Mouse (Mus musculus): Measurements from ENCODE around the gene 2010111I01Rik. TPM values are rescaled to one million over a fixed set of nuclear protein-coding genes. Genes with fewer than 3 reads are reported as not detected.

The 2010111I01Rik gene
- total RNA-seq, 1 experiment = 58.3 TPM

DNA sequence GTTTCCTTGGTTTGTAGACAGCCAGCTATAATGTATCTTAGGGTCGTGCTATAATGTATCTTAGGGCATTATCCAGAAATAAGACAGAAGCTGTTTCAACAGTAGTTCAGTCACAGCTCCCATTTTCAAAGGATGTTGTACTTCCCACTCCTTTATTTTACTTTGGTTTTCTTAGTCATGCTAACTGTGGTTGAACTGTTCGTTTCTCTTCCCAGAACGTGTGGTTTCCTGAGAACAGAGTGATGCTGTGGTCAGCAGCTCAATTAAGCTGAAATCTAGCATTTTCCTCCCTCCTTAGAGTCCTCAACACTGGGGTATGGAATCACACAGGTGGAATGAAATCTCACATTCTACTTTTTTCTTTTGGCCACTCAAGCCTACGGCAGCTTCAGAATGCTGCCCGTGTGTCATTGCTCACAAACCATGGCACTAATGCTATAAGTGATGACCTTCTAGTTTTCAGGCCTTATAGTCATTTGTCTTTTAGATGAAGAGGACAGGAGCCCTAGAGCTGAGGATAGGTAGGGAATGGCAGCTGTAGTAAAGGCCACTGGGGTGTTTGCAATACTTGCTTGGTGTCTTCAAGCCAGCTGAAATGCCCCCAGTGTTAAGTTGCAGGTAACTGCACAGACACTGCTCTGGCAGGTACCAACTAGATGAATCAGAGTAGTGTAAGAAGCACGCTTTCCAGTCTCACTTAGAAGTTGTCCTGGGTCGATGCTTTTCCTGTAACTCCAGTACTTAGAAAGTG lies 289.4 kb downstream of the 2010111I01Rik start:
- H3K4me3 ChIP-seq (ENCODE audit: insufficient read depth in 1 of 2, low read depth in 1 of 2, low read length in 2 of 2, poor library complexity in 1 of 2, severe bottlenecking in 1 of 2) = no peak overlapping the region
- no peak overlapping the region for H3K9ac ChIP-seq (ENCODE audit: insufficient read depth, low read depth, low read length, poor library complexity, severe bottlenecking)
- in situ Hi-C loops (cut with MboI; ENCODE audit: low sequenced_read_pairs in 2 of 2, unreplicated experiment in 2 of 2) = no loop called here
- peaks cover 2% of the 10 kb centered on the region; the same call in 1 of the 2 replicates for H3K36me3 ChIP-seq (ENCODE audit: control insufficient read depth, insufficient read depth, low read length, poor library complexity, severe bottlenecking)
- TF ChIP-seq ZC3H11A (IDR thresholded peaks at IDR 0.05; ENCODE audit: borderline replicate concordance, low read depth, low read length) = no peak
- no peak for TF ChIP-seq ZNF384 (IDR thresholded peaks at IDR 0.05; ENCODE audit: low read depth, low read length)
- TF ChIP-seq MAFK (IDR thresholded peaks at IDR 0.05; ENCODE audit: insufficient read depth, low read depth, low read length) = no peak
- no peak for TF ChIP-seq HCFC1 (IDR thresholded peaks at IDR 0.05; ENCODE audit: borderline replicate concordance, insufficient read depth, low read length)
- no peak for TF ChIP-seq CHD2 (IDR thresholded peaks at IDR 0.05; ENCODE audit: low read depth, low read length)
- no peak for DNase-seq (ENCODE audit: low read depth, low spot score)
- no peaks in the 10 kb centered on the region; a peak in 1 of 4 replicates for H3K4me1 ChIP-seq (ENCODE audit: control insufficient read depth in 2 of 2, insufficient read depth in 2 of 2, low read length in 2 of 2, poor library complexity in 1 of 2)
- no peaks in the 10 kb centered on the region for H3K9me3 ChIP-seq (ENCODE audit: control insufficient read depth, insufficient read depth, low read depth, low read length)
- H3K27ac ChIP-seq (ENCODE audit: insufficient read depth, low read depth, low read length, poor library complexity, severe bottlenecking) = no peak overlapping the region

DNA sequence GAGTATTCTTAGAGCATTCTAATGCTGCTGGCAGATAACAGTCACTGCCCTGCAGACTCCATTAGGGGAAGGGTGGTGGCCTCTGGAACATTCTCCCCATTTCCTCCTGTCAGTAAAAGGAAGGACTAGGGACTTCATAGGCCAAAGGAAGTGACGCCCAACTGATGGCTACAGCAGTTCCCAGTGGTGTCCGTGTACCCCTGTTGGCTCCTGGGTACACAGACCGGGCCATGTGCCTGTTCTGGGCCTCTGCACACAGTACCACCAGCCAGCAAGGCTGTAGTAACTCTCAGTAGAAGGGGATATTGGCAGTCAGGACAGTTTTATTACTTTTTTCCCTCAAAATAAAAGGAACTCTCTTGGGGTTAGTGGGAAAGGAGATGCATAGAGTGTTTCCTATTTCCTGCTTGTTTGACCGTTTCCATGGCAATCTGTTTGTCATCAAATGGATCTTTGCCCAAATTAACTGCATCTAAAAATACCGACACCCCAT lies 290.9 kb downstream of the 2010111I01Rik start:
- Histone ChIP-seq H3K36me3 (ENCODE audit: control insufficient read depth, insufficient read depth, low read length, poor library complexity, severe bottlenecking) (peaks cover 2% of the 10 kb centered on the region; the same call in 1 of the 2 replicates), H3K4me1 (ENCODE audit: control insufficient read depth in 2 of 2, insufficient read depth in 2 of 2, low read length in 2 of 2, poor library complexity in 1 of 2) (no peaks in the 10 kb centered on the region; a peak in 1 of 4 replicates)
- DNase-seq (ENCODE audit: low read depth, low spot score) = no peak

DNA sequence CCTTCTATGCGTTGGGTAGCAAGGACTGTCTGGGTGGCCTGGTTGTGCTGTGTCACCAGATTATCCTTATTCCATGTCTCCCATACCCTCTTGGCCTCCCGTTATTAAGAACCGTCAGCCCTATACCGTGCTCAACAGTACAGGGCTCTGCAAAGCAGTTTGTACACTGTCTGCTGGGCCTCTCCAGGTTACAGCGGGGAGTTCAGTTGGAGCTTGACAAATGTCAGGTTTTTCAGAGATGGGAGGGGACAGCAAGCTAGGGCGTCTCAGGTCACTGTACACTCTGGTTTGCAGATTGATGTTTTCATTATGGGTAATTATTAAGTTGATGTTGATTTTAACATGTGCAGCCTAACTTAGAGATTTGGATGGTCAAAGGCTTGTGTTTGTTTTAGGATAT lies 291.5 kb downstream of the 2010111I01Rik start:
- peaks cover 2% of the 10 kb centered on the region; the same call in 1 of the 2 replicates for H3K36me3 ChIP-seq (ENCODE audit: control insufficient read depth, insufficient read depth, low read length, poor library complexity, severe bottlenecking)

More for the DNA sequence above, 290.9 kb downstream of the 2010111I01Rik start:
- Histone ChIP-seq H3K4me3 (ENCODE audit: insufficient read depth in 1 of 2, low read depth in 1 of 2, low read length in 2 of 2, poor library complexity in 1 of 2, severe bottlenecking in 1 of 2) (no peak overlapping the region), H3K27ac (ENCODE audit: insufficient read depth, low read depth, low read length, poor library complexity, severe bottlenecking) (no peak overlapping the region), H3K9me3 (ENCODE audit: control insufficient read depth, insufficient read depth, low read depth, low read length) (no peaks in the 10 kb centered on the region), H3K9ac (ENCODE audit: insufficient read depth, low read depth, low read length, poor library complexity, severe bottlenecking) (no peak overlapping the region)
- no peak for TF ChIP-seq ZNF384 (IDR thresholded peaks at IDR 0.05; ENCODE audit: low read depth, low read length)
- no peak for TF ChIP-seq MAFK (IDR thresholded peaks at IDR 0.05; ENCODE audit: insufficient read depth, low read depth, low read length)
- in situ Hi-C loops (cut with MboI; ENCODE audit: low sequenced_read_pairs in 2 of 2, unreplicated experiment in 2 of 2) = no loop called here

DNA sequence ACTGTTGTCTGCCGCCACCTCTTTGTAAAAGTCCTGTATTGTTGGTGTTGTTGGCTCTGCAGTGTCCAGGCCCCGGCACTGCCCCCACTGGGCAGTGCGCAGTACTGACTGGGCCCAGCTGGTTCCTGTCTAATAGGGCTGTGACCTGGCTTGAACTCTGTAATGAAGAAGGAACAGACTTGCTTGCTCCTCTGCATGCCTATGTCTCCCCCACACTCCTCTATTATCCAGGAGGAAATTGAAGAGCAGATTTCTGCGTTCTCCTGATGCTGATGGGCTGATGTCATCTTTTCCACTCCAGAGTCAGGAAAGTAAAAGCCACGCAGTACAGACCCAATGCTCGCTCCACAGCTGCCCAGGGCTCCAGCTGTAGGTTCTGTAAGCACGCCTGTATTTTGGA lies 292.1 kb downstream of the 2010111I01Rik start:
- peaks cover 2% of the 10 kb centered on the region; the same call in 1 of the 2 replicates for H3K36me3 ChIP-seq (ENCODE audit: control insufficient read depth, insufficient read depth, low read length, poor library complexity, severe bottlenecking)
- H3K9ac ChIP-seq (ENCODE audit: insufficient read depth, low read depth, low read length, poor library complexity, severe bottlenecking) = no peak overlapping the region
- H3K4me1 ChIP-seq (ENCODE audit: control insufficient read depth in 2 of 2, insufficient read depth in 2 of 2, low read length in 2 of 2, poor library complexity in 1 of 2) = no peaks in the 10 kb centered on the region
- H3K9me3 ChIP-seq (ENCODE audit: control insufficient read depth, insufficient read depth, low read depth, low read length) = no peaks in the 10 kb centered on the region
- DNase-seq (ENCODE audit: low read depth, low spot score) = no peak
- TF ChIP-seq ZNF384 (IDR thresholded peaks at IDR 0.05; ENCODE audit: low read depth, low read length) = no peak
- TF ChIP-seq MAFK (IDR thresholded peaks at IDR 0.05; ENCODE audit: insufficient read depth, low read depth, low read length) = no peak
- TF ChIP-seq ZC3H11A (IDR thresholded peaks at IDR 0.05; ENCODE audit: borderline replicate concordance, low read depth, low read length) = no peak
- no peak for TF ChIP-seq HCFC1 (IDR thresholded peaks at IDR 0.05; ENCODE audit: borderline replicate concordance, insufficient read depth, low read length)
- no peak for TF ChIP-seq CHD2 (IDR thresholded peaks at IDR 0.05; ENCODE audit: low read depth, low read length)
- no peak overlapping the region for H3K27ac ChIP-seq (ENCODE audit: insufficient read depth, low read depth, low read length, poor library complexity, severe bottlenecking)
- H3K4me3 ChIP-seq (ENCODE audit: insufficient read depth in 1 of 2, low read depth in 1 of 2, low read length in 2 of 2, poor library complexity in 1 of 2, severe bottlenecking in 1 of 2) = no peak overlapping the region
- in situ Hi-C loops (cut with MboI; ENCODE audit: low sequenced_read_pairs in 2 of 2, unreplicated experiment in 2 of 2) = no loop called here

More for the DNA sequence above, 291.5 kb downstream of the 2010111I01Rik start:
- no peak overlapping the region for H3K9ac ChIP-seq (ENCODE audit: insufficient read depth, low read depth, low read length, poor library complexity, severe bottlenecking)
- no peaks in the 10 kb centered on the region for H3K9me3 ChIP-seq (ENCODE audit: control insufficient read depth, insufficient read depth, low read depth, low read length)
- no peak overlapping the region for H3K27ac ChIP-seq (ENCODE audit: insufficient read depth, low read depth, low read length, poor library complexity, severe bottlenecking)
- TF ChIP-seq MAFK (IDR thresholded peaks at IDR 0.05; ENCODE audit: insufficient read depth, low read depth, low read length) (no peak), CHD2 (IDR thresholded peaks at IDR 0.05; ENCODE audit: low read depth, low read length) (no peak), HCFC1 (IDR thresholded peaks at IDR 0.05; ENCODE audit: borderline replicate concordance, insufficient read depth, low read length) (no peak), ZC3H11A (IDR thresholded peaks at IDR 0.05; ENCODE audit: borderline replicate concordance, low read depth, low read length) (no peak), ZNF384 (IDR thresholded peaks at IDR 0.05; ENCODE audit: low read depth, low read length) (no peak)
- H3K4me3 ChIP-seq (ENCODE audit: insufficient read depth in 1 of 2, low read depth in 1 of 2, low read length in 2 of 2, poor library complexity in 1 of 2, severe bottlenecking in 1 of 2) = no peak overlapping the region
- no peak for DNase-seq (ENCODE audit: low read depth, low spot score)
- in situ Hi-C loops (cut with MboI; ENCODE audit: low sequenced_read_pairs in 2 of 2, unreplicated experiment in 2 of 2) = no loop called here
- no peaks in the 10 kb centered on the region for H3K4me1 ChIP-seq (ENCODE audit: control insufficient read depth in 2 of 2, insufficient read depth in 2 of 2, low read length in 2 of 2, poor library complexity in 1 of 2)
